Mouse (Mus musculus) heart, embryonic 11.5 days (tissue): ENCODE data around the gene Wdr92. TPM values are rescaled to one million over a fixed set of nuclear protein-coding genes. Genes with fewer than 3 reads are reported as not detected.
"Not testable (repeated sequence)": the region's sequence is repeated elsewhere in the genome, so short reads cannot be mapped to it uniquely, and the experiment has no call there.

Source experiments
- ATAC-seq: fragments of 200-750 bp; cut with Nextera tagmentation; replicated peaks from 2 replicates; pipeline ENCODE4 v1.8.0; 2017; ENCODE audit warnings: moderate library complexity; ENCODE audit not compliant: insufficient number of reproducible peaks, low FRiP score, low TSS enrichment
- H3K27ac ChIP-seq: fragments of 300-500 bp; sonication (generic); 2 replicates; pipeline ENCODE4 v1.5.1; 2014; ENCODE audit warnings: mild to moderate bottlenecking, low read depth, low read length
- H3K27me3 ChIP-seq: fragments of 300-500 bp; sonication (generic); 2 replicates; pipeline ENCODE4 v1.6.1; 2014; ENCODE audit warnings: mild to moderate bottlenecking, low read length, mixed read lengths; ENCODE audit not compliant: control insufficient read depth, insufficient read depth
- H3K36me3 ChIP-seq: fragments of 300-500 bp; sonication (generic); 2 replicates; pipeline ENCODE4 v1.6.1; 2014; ENCODE audit warnings: mild to moderate bottlenecking, low read length, moderate library complexity, mixed read lengths; ENCODE audit not compliant: control insufficient read depth, insufficient read depth
- H3K4me1 ChIP-seq: fragments of 300-500 bp; sonication (generic); 2 replicates; pipeline ENCODE4 v1.6.1; 2014; ENCODE audit warnings: low read length; ENCODE audit not compliant: control insufficient read depth, insufficient read depth
- H3K4me2 ChIP-seq: fragments of 300-500 bp; sonication (generic); 2 replicates; pipeline ENCODE4 v1.6.1; 2014; ENCODE audit warnings: mild to moderate bottlenecking, moderate library complexity
- H3K4me3 ChIP-seq: fragments of 300-500 bp; sonication (generic); 2 replicates; pipeline ENCODE4 v1.5.1; 2014; ENCODE audit warnings: low read depth, low read length
- H3K9ac ChIP-seq: fragments of 300-500 bp; sonication (generic); 2 replicates; pipeline ENCODE4 v1.6.1; 2014; ENCODE audit warnings: mild to moderate bottlenecking, low read depth, low read length, moderate library complexity
- H3K9me3 ChIP-seq: fragments of 300-500 bp; sonication (generic); replicated peaks from 2 replicates; pipeline ENCODE4 v1.6.1; 2016; ENCODE audit warnings: low read length; ENCODE audit not compliant: control insufficient read depth
- WGBS: fragments of 180-500 bp; shearing (Covaris S2); extraction: QIAGEN DNeasy Blood & Tissue Kit; methylation state at CpG from one replicate; pipeline ENCODE4 v1.1.7; 2014; ENCODE audit not compliant: insufficient replicate concordance; 5-methylcytosine and 5-hydroxymethylcytosine counted together
- polyA plus RNA-seq: library from polyadenylated mRNA; unstranded; fragments of >200 nt; fragmentation: Nextera tagmentation; extraction: Ambion mirVana; gene quantifications from 2 replicates; pipeline ENCODE4 v1.2.1, GENCODE M21; 2014

The Wdr92 gene
- polyA plus RNA-seq, 1 experiment from 2014 or later = 21.9 TPM

GRCm38 (mm10) chr11:17215475-17215874, 33.6 kb downstream of the Wdr92 start:
- Histone ChIP-seq H3K27me3 (no peaks in the 10 kb centered on the region), H3K9me3 (no peaks in the 10 kb centered on the region), H3K9ac (no peak overlapping the region), H3K4me1 (peaks cover 9% of the 10 kb centered on the region), H3K27ac (no peak overlapping the region), H3K36me3 (no peaks in the 10 kb centered on the region), H3K4me2 (no peak overlapping the region), H3K4me3 (no peak overlapping the region)
- no peak for ATAC-seq
- WGBS = 85% methylated on average over 3 of the region's 3 CpGs

- H3K36me3 ChIP-seq = no peaks in the 10 kb centered on the region
- 95% methylated on average over 8 of the region's 8 CpGs for WGBS
- no peaks in the 10 kb centered on the region for H3K9me3 ChIP-seq
- H3K4me3 ChIP-seq = no peak overlapping the region
- no peak overlapping the region for H3K4me2 ChIP-seq
- no peak overlapping the region for H3K9ac ChIP-seq
- no peak overlapping the region for H3K27ac ChIP-seq
- no peaks in the 10 kb centered on the region for H3K27me3 ChIP-seq
- H3K4me1 ChIP-seq = no peaks in the 10 kb centered on the region
- ATAC-seq = no peak
Observed at GRCm38 (mm10) chr11:17221126-17221525, 39.2 kb downstream of the Wdr92 start.

GRCm38 (mm10) chr11:17232792-17233191, 50.9 kb downstream of the Wdr92 start:
- Histone ChIP-seq H3K27me3 (no peaks in the 10 kb centered on the region), H3K4me1 (peaks cover 14% of the 10 kb centered on the region), H3K4me2 (peak overlapping the region; percentile 31), H3K9ac (no peak overlapping the region), H3K9me3 (no peaks in the 10 kb centered on the region), H3K4me3 (no peak overlapping the region), H3K36me3 (no peaks in the 10 kb centered on the region; the same call in none of the 2 replicates), H3K27ac (0 out of 2 replicates have a peak overlapping the region, but pooled peaks have one; percentile 46)
- WGBS = 34% methylated on average over 5 of the region's 5 CpGs
- ATAC-seq = peak; percentile 79

- Histone ChIP-seq H3K4me2 (no peak overlapping the region), H3K4me1 (peaks cover 10% of the 10 kb centered on the region), H3K27ac (no peak overlapping the region), H3K36me3 (no peaks in the 10 kb centered on the region; the same call in 1 of the 2 replicates), H3K4me3 (no peak overlapping the region), H3K9ac (no peak overlapping the region), H3K27me3 (no peaks in the 10 kb centered on the region), H3K9me3 (no peaks in the 10 kb centered on the region)
- no peak for ATAC-seq
- WGBS = 69% methylated on average over 5 of the region's 5 CpGs
Observed at GRCm38 (mm10) chr11:17236449-17237037, 54.6 kb downstream of the Wdr92 start.

- not testable (repeated sequence) for H3K36me3 ChIP-seq, ATAC-seq, H3K9me3 ChIP-seq, H3K27me3 ChIP-seq, H3K4me2 ChIP-seq, H3K9ac ChIP-seq, H3K4me1 ChIP-seq, H3K27ac ChIP-seq, H3K4me3 ChIP-seq
- WGBS = 75% methylated on average over 5 of the region's 5 CpGs
Observed at GRCm38 (mm10) chr11:17238598-17238997, 56.7 kb downstream of the Wdr92 start.

- no peak for ATAC-seq
- Histone ChIP-seq H3K9ac (no peak overlapping the region), H3K4me2 (no peak overlapping the region), H3K36me3 (no peaks in the 10 kb centered on the region), H3K4me3 (no peak overlapping the region), H3K9me3 (no peaks in the 10 kb centered on the region), H3K27me3 (no peaks in the 10 kb centered on the region), H3K27ac (no peak overlapping the region), H3K4me1 (no peaks in the 10 kb centered on the region)
Observed at GRCm38 (mm10) chr11:17248715-17249114, 66.8 kb downstream of the Wdr92 start.

- Histone ChIP-seq H3K4me2 (peak overlapping the region; percentile 75), H3K9me3 (no peaks in the 10 kb centered on the region), H3K27ac (no peak overlapping the region), H3K27me3 (no peaks in the 10 kb centered on the region), H3K4me3 (peak overlapping the region; percentile 90), H3K4me1 (peaks cover 4% of the 10 kb centered on the region; the same call in 1 of the 2 replicates), H3K36me3 (no peaks in the 10 kb centered on the region), H3K9ac (peak overlapping the region; percentile 99; the same call in 1 of the 2 replicates)
- peak; percentile 58; the same call in 1 of the 2 replicates for ATAC-seq
- 67% methylated on average over 8 of the region's 8 CpGs for WGBS
Observed at GRCm38 (mm10) chr11:17256813-17257365, 75.0 kb downstream of the Wdr92 start.

GRCm38 (mm10) chr11:17257443-17257842, 75.5 kb downstream of the Wdr92 start, which contains the start of gene C1d:
Gene C1d, plus strand, starts transcription at chr11:17257579.
- Histone ChIP-seq H3K36me3 (no peaks in the 10 kb centered on the region), H3K9ac (peak within 1 kb of the TSS; percentile 99)
- under 1% methylated on average over 33 of the region's 33 CpGs for WGBS

GRCm38 (mm10) chr11:17257861-17258260, 76.0 kb downstream of the Wdr92 start:
- Histone ChIP-seq H3K4me3 (peak overlapping the region; percentile 90), H3K27ac (peak overlapping the region; percentile 92), H3K27me3 (no peaks in the 10 kb centered on the region), H3K36me3 (no peaks in the 10 kb centered on the region), H3K4me1 (peaks cover 4% of the 10 kb centered on the region; the same call in 1 of the 2 replicates), H3K4me2 (peak overlapping the region; percentile 75), H3K9me3 (no peaks in the 10 kb centered on the region), H3K9ac (peak overlapping the region; percentile 99)
- under 1% methylated on average over 17 of the region's 17 CpGs for WGBS
- ATAC-seq = 0 out of 2 replicates have a peak, but pooled peaks have one; percentile 28

More at GRCm38 (mm10) chr11:17257443-17257842, 75.5 kb downstream of the Wdr92 start, which contains the start of gene C1d:
- peak within 1 kb of the TSS; percentile 92 for H3K27ac ChIP-seq
- H3K4me2 ChIP-seq = peak within 1 kb of the TSS; percentile 75
- no peaks in the 10 kb centered on the region for H3K9me3 ChIP-seq
- peaks cover 4% of the 10 kb centered on the region; the same call in 1 of the 2 replicates for H3K4me1 ChIP-seq
- ATAC-seq = peak; percentile 88
- H3K4me3 ChIP-seq = peak within 1 kb of the TSS; percentile 90
- no peaks in the 10 kb centered on the region for H3K27me3 ChIP-seq
